Mouse (Mus musculus) heart, adult 10 weeks (tissue): ENCODE results near the gene Olfr710. TPM values are rescaled to one million over a fixed set of nuclear protein-coding genes. Genes with fewer than 3 reads are reported as not detected.

ENCODE experiments used
- polyA plus RNA-seq: library from polyadenylated mRNA; stranded (reverse); fragments of 350-450 nt; fragmentation: Illumina TruSeq; extraction: RNeasy Lipid Tissue Mini Kit (QIAGEN cat#74804); gene quantifications from one replicate; pipeline ENCODE4 v1.2.3, GENCODE M21; 2014; ENCODE audit warnings: low read depth, low replicate concordance

The Olfr710 gene
- not detected for polyA plus RNA-seq

GRCm38 (mm10) chr7:106948212-106948611 lies at the start of gene Olfr710:
Olfr710 (minus strand) TSS chr7:106948312.

GRCm38 (mm10) chr7:106975353-106975752 lies 27.2 kb upstream of the Olfr710 start, which contains the start of gene Olfr711:
Olfr711 (minus strand) TSS chr7:106975453.

GRCm38 (mm10) chr7:106963837-106964236 lies 15.7 kb upstream of the Olfr710 start, which contains the start of gene Olfr6:
Olfr6 (minus strand) TSS chr7:106963937.

GRCm38 (mm10) chr7:106932119-106932518 lies 16.0 kb downstream of the Olfr710 start, which contains the start of gene Olfr709-ps1:
Olfr709-ps1 (minus strand) TSS chr7:106932219.

GRCm38 (mm10) chr7:106907676-106908075 lies 40.4 kb downstream of the Olfr710 start, which contains the start of gene Olfr1532-ps1:
Olfr1532-ps1 (plus strand) TSS chr7:106908001.

GRCm38 (mm10) chr7:106901141-106901540 lies 47.0 kb downstream of the Olfr710 start, which contains the start of gene Olfr707:
Olfr707 (minus strand) TSS chr7:106901241.

Other genes starting within 250 kb of the Olfr710 start
- gene Olfr695, start 231.9 kb downstream of the Olfr710 start, polyA plus RNA-seq, result not detected
- not detected for gene Olfr697, start 205.9 kb downstream of the Olfr710 start, polyA plus RNA-seq
- not detected for gene Olfr698, start 192.9 kb downstream of the Olfr710 start, polyA plus RNA-seq
- gene Olfr699, start 155.1 kb downstream of the Olfr710 start, polyA plus RNA-seq, result not detected
- not detected for gene Olfr700, start 139.5 kb downstream of the Olfr710 start, polyA plus RNA-seq
- gene Olfr701, start 134.2 kb downstream of the Olfr710 start, polyA plus RNA-seq, result not detected
- not detected for gene Olfr702, start 114.4 kb downstream of the Olfr710 start, polyA plus RNA-seq
- not detected for gene Olfr703, start 105.0 kb downstream of the Olfr710 start, polyA plus RNA-seq
- gene Olfr704, start 85.1 kb downstream of the Olfr710 start, polyA plus RNA-seq, result not detected
- not detected for gene Olfr705, start 71.4 kb downstream of the Olfr710 start, polyA plus RNA-seq
- not detected for gene Olfr706, start 60.1 kb downstream of the Olfr710 start, polyA plus RNA-seq
- gene Olfr707, start 47.1 kb downstream of the Olfr710 start, polyA plus RNA-seq, result not detected
- gene Olfr1532-ps1, start 40.3 kb downstream of the Olfr710 start, polyA plus RNA-seq, result not detected
- not detected for gene Olfr709-ps1, start 16.1 kb downstream of the Olfr710 start, polyA plus RNA-seq
- not detected for gene Olfr6, start 15.6 kb upstream of the Olfr710 start, polyA plus RNA-seq
- gene Olfr711, start 27.1 kb upstream of the Olfr710 start, polyA plus RNA-seq, result not detected
- not detected for gene Olfr2, start 57.8 kb upstream of the Olfr710 start, polyA plus RNA-seq
- not detected for gene Olfr713, start 82.9 kb upstream of the Olfr710 start, polyA plus RNA-seq
- not detected for gene Olfr714, start 122.7 kb upstream of the Olfr710 start, polyA plus RNA-seq
- not detected for gene Olfr17, start 144.9 kb upstream of the Olfr710 start, polyA plus RNA-seq
- not detected for gene Olfr715b, start 162.1 kb upstream of the Olfr710 start, polyA plus RNA-seq
- not detected for gene Olfr715, start 182.8 kb upstream of the Olfr710 start, polyA plus RNA-seq
- not detected for gene Olfr716, start 190.0 kb upstream of the Olfr710 start, polyA plus RNA-seq
- gene Nlrp14, start 218.7 kb upstream of the Olfr710 start, polyA plus RNA-seq, result not detected